Mouse (Mus musculus) E14TG2a.4 (cell line): Measurements from ENCODE around the gene Sgta.
"Not testable (repeated sequence)": the region's sequence is repeated elsewhere in the genome, so short reads cannot be mapped to it uniquely, and the experiment has no call there.

ENCODE experiments used
- H3K27me3 ChIP-seq: 2 replicates; pipeline ENCODE4 v1.6.1; 2014; ENCODE audit warnings: low read length, control low read depth; ENCODE audit not compliant: insufficient read depth
- H3K36me3 ChIP-seq: 2 replicates; pipeline ENCODE4 v1.6.1; 2014; ENCODE audit warnings: low read length, control low read depth; ENCODE audit not compliant: insufficient read depth
- H3K4me1 ChIP-seq: replicated peaks from 2 replicates; pipeline ENCODE4 v1.6.1; 2014; ENCODE audit warnings: low read depth, low read length, control low read depth
- H3K4me3 ChIP-seq: replicated peaks from 2 replicates; pipeline ENCODE4 v1.5.1; 2014; ENCODE audit warnings: mild to moderate bottlenecking, low read length
- H3K9me3 ChIP-seq: 2 replicates; pipeline ENCODE4 v1.6.1; 2014; ENCODE audit warnings: low read length, control low read depth
- CTCF ChIP-seq: conservative IDR thresholded peaks from 2 replicates; pipeline ENCODE4 v1.5.1; 2014; ENCODE audit warnings: low read length
- NANOG ChIP-seq: IDR thresholded peaks from 2 replicates; pipeline ENCODE4 v1.6.1; 2014; ENCODE audit warnings: borderline replicate concordance, low read length, mixed read lengths
- POU5F1 ChIP-seq: IDR thresholded peaks from 2 replicates; pipeline ENCODE4 v1.6.1; 2014; ENCODE audit warnings: low read length, borderline replicate concordance

Gene Sgta

DNA sequence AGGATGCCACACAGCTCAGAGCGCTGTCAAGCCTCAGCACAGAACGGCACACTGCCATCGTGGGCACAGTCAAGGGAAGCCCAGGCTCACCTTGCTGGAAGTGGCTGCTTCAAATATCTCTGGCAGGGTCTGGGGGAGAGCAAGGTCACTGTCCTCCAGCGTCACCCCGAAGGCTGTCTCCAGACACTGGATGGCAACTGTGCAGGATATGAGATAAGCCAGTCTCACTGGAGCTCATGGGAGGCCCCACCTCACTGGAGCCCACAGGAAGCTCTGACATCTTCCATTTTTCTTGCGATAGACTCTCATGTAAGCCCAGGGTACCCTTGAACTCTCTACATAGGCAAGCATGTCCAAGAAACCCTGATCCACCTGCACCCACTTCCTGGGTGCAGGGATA is 8.8 kb downstream of the Sgta start:
- no peak for TF ChIP-seq NANOG
- no peak for TF ChIP-seq POU5F1
- no peak for TF ChIP-seq CTCF
- Histone ChIP-seq H3K4me1 (peaks cover 64% of the 10 kb centered on the region), H3K27me3 (no peaks in the 10 kb centered on the region), H3K4me3 (no peak overlapping the region), H3K36me3 (peaks cover 100% of the 10 kb centered on the region), H3K9me3 (no peaks in the 10 kb centered on the region)

DNA sequence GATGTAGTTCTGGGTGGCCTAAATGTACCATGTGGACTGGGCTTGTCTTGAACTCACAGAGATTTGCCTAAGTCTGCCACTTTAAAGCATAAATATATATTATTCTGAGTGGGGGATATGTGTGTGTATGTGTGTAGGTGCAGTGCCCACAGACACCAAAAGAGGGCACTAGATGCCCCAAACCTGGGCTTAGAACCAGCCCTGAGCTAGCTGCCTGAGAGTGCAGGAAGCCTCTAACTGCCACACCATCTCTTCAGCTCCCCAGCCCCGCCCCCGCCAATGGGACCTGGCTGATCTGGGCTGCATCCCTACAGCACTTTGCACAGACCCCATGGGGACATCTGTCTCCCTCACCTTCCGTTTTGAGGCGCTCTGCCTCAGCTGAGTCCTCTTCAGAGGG is 9.3 kb downstream of the Sgta start:
- H3K9me3 ChIP-seq, result no peaks in the 10 kb centered on the region
- TF ChIP-seq POU5F1 (no peak), CTCF (peak; percentile 68), NANOG (no peak)

DNA sequence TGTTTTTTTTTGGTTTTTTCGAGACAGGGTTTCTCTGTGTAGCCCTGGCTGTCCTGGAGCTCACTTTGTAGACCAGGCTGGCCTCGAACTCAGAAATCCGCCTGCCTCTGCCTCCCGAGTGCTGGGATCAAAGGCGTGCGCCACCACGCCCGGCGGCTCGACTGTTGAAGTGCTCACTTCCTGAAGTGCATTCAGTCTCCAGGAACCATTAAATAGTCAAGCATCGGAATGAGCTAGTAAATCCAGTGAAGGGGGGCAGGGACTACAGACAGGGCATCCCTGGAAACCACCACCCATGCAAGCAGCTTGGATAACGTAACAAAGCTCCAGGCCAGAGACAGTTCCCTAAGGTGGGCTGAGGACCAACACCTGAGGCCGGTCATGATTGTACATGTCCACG is 14.7 kb downstream of the Sgta start:
- Histone ChIP-seq H3K4me1 (peaks cover 51% of the 10 kb centered on the region), H3K36me3 (peaks cover 83% of the 10 kb centered on the region)
- H3K9me3 ChIP-seq, H3K4me3 ChIP-seq, H3K27me3 ChIP-seq: not testable (repeated sequence)

More for the DNA sequence above, 9.3 kb downstream of the Sgta start:
- H3K4me3 ChIP-seq, result no peak overlapping the region
- H3K27me3 ChIP-seq, result no peaks in the 10 kb centered on the region
- H3K4me1 ChIP-seq, result peaks cover 66% of the 10 kb centered on the region
- H3K36me3 ChIP-seq, result peaks cover 100% of the 10 kb centered on the region

- Histone ChIP-seq H3K4me1 (peaks cover 42% of the 10 kb centered on the region), H3K4me3 (no peak overlapping the region), H3K27me3 (no peaks in the 10 kb centered on the region), H3K36me3 (peaks cover 46% of the 10 kb centered on the region), H3K9me3 (no peaks in the 10 kb centered on the region)
- no peak for TF ChIP-seq NANOG
- no peak for TF ChIP-seq POU5F1
- TF ChIP-seq CTCF, result peak; percentile 83
These were observed 18.4 kb downstream of the Sgta start for GRCm38 (mm10) chr10:81041458-81042175.

GRCm38 (mm10) chr10:81036988-81037580 is 22.9 kb downstream of the Sgta start, which contains the start of gene Slc39a3:
Gene Slc39a3, minus strand, starts transcription at chr10:81037426.
- TF ChIP-seq POU5F1 (peak; percentile 43; the same call in 1 of the 2 replicates), CTCF (no peak), NANOG (no peak)
- peaks cover 21% of the 10 kb centered on the region for H3K4me1 ChIP-seq

GRCm38 (mm10) chr10:81036251-81036650 is 23.7 kb downstream of the Sgta start:
- TF ChIP-seq CTCF (peak; percentile 49), POU5F1 (no peak)
- Histone ChIP-seq H3K4me3 (no peak overlapping the region), H3K4me1 (peaks cover 21% of the 10 kb centered on the region), H3K9me3 (no peaks in the 10 kb centered on the region), H3K27me3 (no peaks in the 10 kb centered on the region), H3K36me3 (peaks cover 16% of the 10 kb centered on the region)

More at GRCm38 (mm10) chr10:81036988-81037580, 22.9 kb downstream of the Sgta start, which contains the start of gene Slc39a3:
- Histone ChIP-seq H3K36me3 (peaks cover 17% of the 10 kb centered on the region), H3K4me3 (peak within 1 kb of the TSS; percentile 84), H3K27me3 (no peaks in the 10 kb centered on the region), H3K9me3 (no peaks in the 10 kb centered on the region)

GRCm38 (mm10) chr10:81033586-81033985 is 26.4 kb downstream of the Sgta start:
- no peak for TF ChIP-seq NANOG
- no peak for TF ChIP-seq POU5F1
- TF ChIP-seq CTCF, result no peak
- Histone ChIP-seq H3K9me3 (no peaks in the 10 kb centered on the region), H3K27me3 (no peaks in the 10 kb centered on the region), H3K4me1 (peaks cover 29% of the 10 kb centered on the region), H3K4me3 (no peak overlapping the region), H3K36me3 (peaks cover 16% of the 10 kb centered on the region)

GRCm38 (mm10) chr10:81029031-81029430 is 30.9 kb downstream of the Sgta start:
- no peaks in the 10 kb centered on the region for H3K9me3 ChIP-seq
- peaks cover 18% of the 10 kb centered on the region for H3K27me3 ChIP-seq
- peaks cover 55% of the 10 kb centered on the region for H3K4me1 ChIP-seq
- H3K36me3 ChIP-seq, result peaks cover 13% of the 10 kb centered on the region; the same call in 1 of the 2 replicates
- TF ChIP-seq NANOG, result no peak
- TF ChIP-seq POU5F1, result no peak
- no peak for TF ChIP-seq CTCF
- H3K4me3 ChIP-seq, result no peak overlapping the region

DNA sequence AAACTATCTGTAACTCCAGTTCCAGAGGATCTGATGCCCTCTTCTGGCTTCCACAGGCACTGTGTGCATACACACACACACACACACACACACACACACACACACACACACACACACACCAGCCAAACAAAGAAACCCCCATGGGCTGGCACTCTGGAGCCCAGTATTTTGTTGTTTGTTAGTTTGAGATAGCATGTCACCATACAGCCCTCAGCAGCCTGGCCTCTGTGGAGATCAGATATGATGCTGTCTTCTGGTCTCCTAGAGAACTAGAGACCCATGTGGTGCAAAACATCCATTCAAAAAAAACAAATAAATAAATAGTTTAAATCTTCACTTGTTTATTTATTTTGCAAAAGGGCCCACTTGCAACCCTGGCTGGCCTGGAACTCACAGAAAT is 31.8 kb downstream of the Sgta start:
- no peak for TF ChIP-seq POU5F1
- no peak for TF ChIP-seq CTCF
- no peak for TF ChIP-seq NANOG
- no peaks in the 10 kb centered on the region for H3K9me3 ChIP-seq
- peaks cover 18% of the 10 kb centered on the region for H3K27me3 ChIP-seq
- peaks cover 54% of the 10 kb centered on the region for H3K4me1 ChIP-seq
- H3K4me3 ChIP-seq, result no peak overlapping the region
- peaks cover 10% of the 10 kb centered on the region; the same call in 1 of the 2 replicates for H3K36me3 ChIP-seq
